8 mouse cellular contexts compared by ENCODE assay signal in genomic region chr6:135168471-135168870, GRCm38 (mm10). TPM values are rescaled to one million over a fixed set of nuclear protein-coding genes. Genes with fewer than 3 reads are reported as not detected.
DNase-seq lines count a peak whose midpoint lies in the region; ATAC-seq and TF ChIP-seq lines count a peak whose summit lies in the region.

No protein-coding gene starts in this region.

- no peak for TF ChIP-seq CTCF in embryonic fibroblast, embryonic 13.5 days (IDR thresholded peaks at IDR 0.05; ENCODE audit: borderline replicate concordance, insufficient read depth, low read length)

- peaks cover 24% of the 10 kb centered on the region for H3K4me1 ChIP-seq in kidney, embryonic 15.5 days
- H3K4me1 ChIP-seq in embryonic fibroblast, embryonic 13.5 days (ENCODE audit: control insufficient read depth, insufficient read depth, low read length): peaks cover 3% of the 10 kb centered on the region; the same call in 1 of the 2 replicates
- H3K4me1 ChIP-seq in intestine, embryonic 14.5 days (replicated peaks; ENCODE audit: control insufficient read depth, insufficient read depth, low read length): peaks cover 3% of the 10 kb centered on the region; the same call in 1 of the 2 replicates
- H3K4me1 ChIP-seq in midbrain, embryonic 11.5 days (ENCODE audit: control insufficient read depth, insufficient read depth, low read length): peaks cover 5% of the 10 kb centered on the region; the same call in 1 of the 2 replicates

- no peak for DNase-seq in kidney, adult 11 months
- no peak for DNase-seq in intestine, embryonic 14.5 days (ENCODE audit: low spot score)
- DNase-seq in midbrain, embryonic 11.5 days (ENCODE audit: low spot score, missing footprints): peak; percentile 85
- no peak for DNase-seq in ovary, adult 18-20 months (ENCODE audit: low spot score)
- no peak for DNase-seq in layer of hippocampus, adult 8-10 months (ENCODE audit: low spot score in 2 of 2)
- DNase-seq in cerebellum, adult 18-20 months: no peak

- TF ChIP-seq POLR2A in embryonic fibroblast, embryonic 13.5 days (IDR thresholded peaks at IDR 0.05; ENCODE audit: low read depth, low read length): no peak

- H3K27ac ChIP-seq in kidney, embryonic 15.5 days: peak overlapping the region; percentile 94
- no peak overlapping the region for H3K27ac ChIP-seq in embryonic fibroblast, embryonic 13.5 days (ENCODE audit: insufficient read depth, low read length)
- no peak overlapping the region for H3K27ac ChIP-seq in intestine, embryonic 14.5 days (ENCODE audit: low read depth)
- H3K27ac ChIP-seq in midbrain, embryonic 11.5 days (ENCODE audit: low read depth, low read length): no peak overlapping the region

- no peaks in the 10 kb centered on the region for H3K9me3 ChIP-seq in kidney, embryonic 15.5 days (replicated peaks)
- H3K9me3 ChIP-seq in intestine, embryonic 14.5 days (ENCODE audit: control insufficient read depth, low read length): no peaks in the 10 kb centered on the region
- no peaks in the 10 kb centered on the region for H3K9me3 ChIP-seq in midbrain, embryonic 11.5 days (ENCODE audit: control insufficient read depth, low read length)

- no peak for ATAC-seq in kidney, embryonic 15.5 days (replicated peaks; ENCODE audit: low FRiP score)
- no peak for ATAC-seq in intestine, embryonic 14.5 days (replicated peaks; ENCODE audit: low FRiP score, low TSS enrichment, low read depth)
- no peak for ATAC-seq in midbrain, embryonic 11.5 days (ENCODE audit: low FRiP score)

- H3K4me2 ChIP-seq in kidney, embryonic 15.5 days: peak overlapping the region; percentile 93
- H3K4me2 ChIP-seq in intestine, embryonic 14.5 days (ENCODE audit: low read length): peak overlapping the region; percentile 86
- H3K4me2 ChIP-seq in midbrain, embryonic 11.5 days: peak overlapping the region; percentile 96

- 79% methylated on average over 6 of the region's 6 CpGs for WGBS in kidney, embryonic 15.5 days
- 72% methylated on average over 6 of the region's 6 CpGs for WGBS in intestine, embryonic 14.5 days
- WGBS in midbrain, embryonic 11.5 days: 73% methylated on average over 6 of the region's 6 CpGs

- peak overlapping the region; percentile 66 for H3K9ac ChIP-seq in kidney, embryonic 15.5 days
- H3K9ac ChIP-seq in intestine, embryonic 14.5 days (ENCODE audit: low read length): peak overlapping the region; percentile 78
- peak overlapping the region; percentile 66; the same call in 1 of the 2 replicates for H3K9ac ChIP-seq in midbrain, embryonic 11.5 days (ENCODE audit: low read length)

- no peaks in the 10 kb centered on the region for H3K36me3 ChIP-seq in kidney, embryonic 15.5 days
- no peaks in the 10 kb centered on the region for H3K36me3 ChIP-seq in intestine, embryonic 14.5 days (ENCODE audit: control insufficient read depth, insufficient read depth, low read length)
- H3K36me3 ChIP-seq in midbrain, embryonic 11.5 days (ENCODE audit: control insufficient read depth, insufficient read depth, low read length): no peaks in the 10 kb centered on the region

- H3K27me3 ChIP-seq in kidney, embryonic 15.5 days: no peaks in the 10 kb centered on the region
- H3K27me3 ChIP-seq in intestine, embryonic 14.5 days (replicated peaks; ENCODE audit: control insufficient read depth, insufficient read depth, low read length): no peaks in the 10 kb centered on the region
- no peaks in the 10 kb centered on the region for H3K27me3 ChIP-seq in midbrain, embryonic 11.5 days (ENCODE audit: control insufficient read depth, insufficient read depth, low read length)

- H3K4me3 ChIP-seq in kidney, embryonic 15.5 days (replicated peaks): peak overlapping the region; percentile 70
- peak overlapping the region; percentile 67 for H3K4me3 ChIP-seq in embryonic fibroblast, embryonic 13.5 days (ENCODE audit: insufficient read depth, low read length)
- peak overlapping the region; percentile 64 for H3K4me3 ChIP-seq in intestine, embryonic 14.5 days (ENCODE audit: low read depth, low read length)
- peak overlapping the region; percentile 51 for H3K4me3 ChIP-seq in midbrain, embryonic 11.5 days (ENCODE audit: low read depth, low read length)

RNA-seq across cellular contexts. Expression of gene Fam234b, which starts 29.3 kb away (rescaled TPM):
- 35.5 and 37.4 TPM in 2 replicates for polyA plus RNA-seq in kidney, embryonic 15.5 days (2015; fragmentation: Nextera tagmentation; extraction: Ambion mirVana)
- polyA plus RNA-seq in embryonic fibroblast, embryonic 13.5 days (2011; ENCODE audit: insufficient read length, low read depth, missing spikeins): 10.1 and 13.7 TPM in 2 replicates
- 40.8 and 42.4 TPM in 2 replicates for polyA plus RNA-seq in intestine, embryonic 14.5 days (2014; fragmentation: Nextera tagmentation; extraction: Ambion mirVana)
- polyA plus RNA-seq in midbrain, embryonic 11.5 days (2014; fragmentation: Nextera tagmentation; extraction: Ambion mirVana): 29.3 and 33.0 TPM in 2 replicates
- 100 to 1,000 TPM; 137 to 162 (median 153) TPM for total RNA-seq in layer of hippocampus, adult 8-10 months (2022)

RNA-seq across cellular contexts. Expression of gene Hebp1, which starts 29.4 kb away (rescaled TPM):
- 27.1 and 28.0 TPM in 2 replicates for polyA plus RNA-seq in kidney, embryonic 15.5 days (2015; fragmentation: Nextera tagmentation; extraction: Ambion mirVana)
- 32.3 and 41.7 TPM in 2 replicates for polyA plus RNA-seq in embryonic fibroblast, embryonic 13.5 days (2011; ENCODE audit: insufficient read length, low read depth, missing spikeins)
- 13.9 and 14.7 TPM in 2 replicates for polyA plus RNA-seq in intestine, embryonic 14.5 days (2014; fragmentation: Nextera tagmentation; extraction: Ambion mirVana)
- 1.8 and 2.9 TPM in 2 replicates for polyA plus RNA-seq in midbrain, embryonic 11.5 days (2014; fragmentation: Nextera tagmentation; extraction: Ambion mirVana)
- 10 to 100 TPM; 69.4 to 91.3 (median 78.1) TPM for total RNA-seq in layer of hippocampus, adult 8-10 months (2022)

RNA-seq across cellular contexts. Expression of gene Gprc5d, which starts 50.4 kb away (rescaled TPM):
- polyA plus RNA-seq in kidney, embryonic 15.5 days (2015; fragmentation: Nextera tagmentation; extraction: Ambion mirVana): not detected in 2 replicates
- 0.40 TPM in 1 of 2 replicates, not detected in the other for polyA plus RNA-seq in embryonic fibroblast, embryonic 13.5 days (2011; ENCODE audit: insufficient read length, low read depth, missing spikeins)
- polyA plus RNA-seq in intestine, embryonic 14.5 days (2014; fragmentation: Nextera tagmentation; extraction: Ambion mirVana): not detected in 2 replicates
- not detected in 2 replicates for polyA plus RNA-seq in midbrain, embryonic 11.5 days (2014; fragmentation: Nextera tagmentation; extraction: Ambion mirVana)
- total RNA-seq in layer of hippocampus, adult 8-10 months (2022): under 1 TPM in 2 of 4 experiments, not detected in 2; 0.25 to 0.47 TPM
